Mouse (Mus musculus): ENCODE results near the gene Wdr1.
A peak's percentile ranks its signal among the peaks of the same experiment; 100 is the strongest.
"Not testable (repeated sequence)": the region's sequence is repeated elsewhere in the genome, so short reads cannot be mapped to it uniquely, and the experiment has no call there.

The Wdr1 gene

GRCm38 (mm10) chr5:38496491-38497057 lies 66.4 kb downstream of the Wdr1 start:
- DNase-seq (ENCODE audit: low spot score in 2 of 2), result no peak

- DNase-seq (ENCODE audit: low spot score in 2 of 2), result no peak
These were observed 69.1 kb downstream of the Wdr1 start for GRCm38 (mm10) chr5:38493890-38494289.

GRCm38 (mm10) chr5:38491763-38492162 lies 71.3 kb downstream of the Wdr1 start:
- no peak for DNase-seq (ENCODE audit: low spot score in 2 of 2)

DNA sequence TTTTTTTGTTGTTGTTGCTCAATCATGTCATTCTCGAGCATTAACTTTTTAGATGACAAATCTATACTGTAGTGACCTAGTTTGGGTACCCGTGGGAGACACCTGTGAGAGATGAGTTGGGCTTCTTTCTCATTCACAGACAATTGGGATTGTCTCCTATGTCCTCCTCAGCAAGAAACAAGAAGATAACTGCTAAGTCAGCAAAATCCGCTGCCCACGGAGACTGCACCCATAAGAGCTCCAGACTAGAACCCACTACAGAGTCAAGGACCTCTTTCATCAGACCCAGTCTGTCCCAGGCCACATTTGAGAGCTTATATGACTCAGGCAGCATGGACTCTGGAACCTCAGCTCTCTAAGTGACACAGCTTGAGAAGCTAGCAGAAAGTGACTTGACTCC lies 73.3 kb downstream of the Wdr1 start:
- no peak for DNase-seq (ENCODE audit: low spot score in 2 of 2)

GRCm38 (mm10) chr5:38488673-38489615 lies 74.1 kb downstream of the Wdr1 start:
- no peak for DNase-seq (ENCODE audit: low spot score in 2 of 2)

- no peak for DNase-seq (ENCODE audit: low spot score in 2 of 2)
These were observed 75.0 kb downstream of the Wdr1 start for GRCm38 (mm10) chr5:38488026-38488425.

GRCm38 (mm10) chr5:38487247-38487646 lies 75.8 kb downstream of the Wdr1 start:
- DNase-seq (ENCODE audit: low spot score in 2 of 2), result no peak

DNA sequence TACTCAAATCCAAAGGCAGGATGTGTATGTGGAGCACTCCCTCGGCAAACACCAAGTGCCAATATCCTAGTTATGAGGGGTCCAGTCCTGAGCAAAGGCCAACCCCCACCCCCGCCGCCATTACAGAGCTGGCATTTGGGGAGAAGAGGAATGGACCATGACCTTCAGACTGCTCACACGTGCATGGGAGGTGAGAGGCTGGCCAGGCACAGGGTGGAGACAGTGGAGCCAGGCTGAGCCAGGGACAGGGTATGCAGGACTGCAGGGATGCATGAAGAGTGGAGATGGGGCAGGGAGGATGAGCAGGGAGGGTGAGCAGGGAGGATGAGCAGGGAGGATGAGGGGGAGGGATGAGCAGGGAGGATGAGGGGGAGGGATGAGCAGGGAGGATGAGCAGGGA lies 77.1 kb downstream of the Wdr1 start:
- DNase-seq (ENCODE audit: low spot score in 2 of 2), result no peak

GRCm38 (mm10) chr5:38483518-38484110 lies 79.4 kb downstream of the Wdr1 start:
- DNase-seq (ENCODE audit: low spot score in 2 of 2), result no peak

DNA sequence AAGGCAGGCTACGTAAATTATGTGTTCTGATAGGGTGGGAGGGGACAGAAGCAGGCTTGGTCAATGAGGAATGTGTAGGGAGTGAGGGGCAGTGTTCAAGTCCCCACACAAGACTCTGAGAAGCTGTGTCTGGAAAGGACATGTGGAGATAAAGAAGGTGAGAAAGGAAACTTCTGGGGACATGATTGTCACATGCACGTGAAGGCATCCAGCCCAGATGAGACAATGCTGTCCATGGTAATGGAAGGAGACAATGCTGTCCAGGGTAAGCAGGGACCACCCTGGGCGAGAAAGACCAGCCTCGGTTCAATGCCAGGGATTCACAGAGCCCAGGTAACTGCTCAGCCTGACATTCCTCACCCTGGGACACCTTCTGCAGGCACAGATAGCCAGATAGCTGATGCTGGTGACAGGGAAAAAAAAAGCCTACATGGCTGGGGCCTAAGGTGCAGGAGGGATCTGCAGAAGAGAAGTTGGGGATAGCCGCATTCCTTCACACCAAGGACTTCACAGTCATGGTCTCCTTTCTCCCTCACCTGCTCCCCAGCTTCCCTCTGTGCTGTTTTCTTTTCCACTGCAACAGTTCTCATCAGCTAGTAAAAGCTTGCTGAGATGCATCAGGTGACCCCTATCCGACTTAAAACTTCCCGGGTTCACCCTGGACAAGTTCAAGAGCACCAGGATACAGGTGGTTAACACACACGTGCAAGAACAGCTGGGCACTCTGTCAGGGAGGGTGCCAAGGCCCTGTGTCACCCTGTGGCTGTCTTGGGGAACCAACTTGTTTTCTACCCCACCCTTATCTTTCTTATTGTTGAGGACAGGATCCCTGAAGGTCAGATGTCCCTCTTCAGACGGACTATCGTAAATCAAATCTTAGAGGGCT lies 82.0 kb downstream of the Wdr1 start:
- no peak for DNase-seq (ENCODE audit: low spot score in 2 of 2)

GRCm38 (mm10) chr5:38479908-38480725 lies 82.9 kb downstream of the Wdr1 start:
- DNase-seq (ENCODE audit: low spot score in 2 of 2), result no peak

DNA sequence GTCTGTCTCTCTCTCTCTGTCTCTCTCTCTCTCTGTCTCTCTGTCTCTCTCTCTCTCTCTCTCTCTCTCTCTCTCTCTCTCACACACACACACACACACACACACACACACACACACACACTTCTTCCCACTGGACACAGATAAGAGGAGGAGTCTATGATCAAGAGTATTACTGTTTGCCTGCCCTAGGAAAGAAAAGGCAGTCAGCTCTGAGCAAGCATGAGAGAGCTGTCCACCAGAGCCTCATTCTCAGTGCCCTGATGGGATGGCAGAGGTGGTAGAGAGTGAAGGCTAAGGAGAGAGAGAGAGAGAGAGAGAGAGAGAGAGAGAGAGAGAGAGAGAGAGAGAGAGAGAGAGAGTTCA lies 83.5 kb downstream of the Wdr1 start:
- DNase-seq (ENCODE audit: low spot score in 2 of 2), result not testable (repeated sequence)

DNA sequence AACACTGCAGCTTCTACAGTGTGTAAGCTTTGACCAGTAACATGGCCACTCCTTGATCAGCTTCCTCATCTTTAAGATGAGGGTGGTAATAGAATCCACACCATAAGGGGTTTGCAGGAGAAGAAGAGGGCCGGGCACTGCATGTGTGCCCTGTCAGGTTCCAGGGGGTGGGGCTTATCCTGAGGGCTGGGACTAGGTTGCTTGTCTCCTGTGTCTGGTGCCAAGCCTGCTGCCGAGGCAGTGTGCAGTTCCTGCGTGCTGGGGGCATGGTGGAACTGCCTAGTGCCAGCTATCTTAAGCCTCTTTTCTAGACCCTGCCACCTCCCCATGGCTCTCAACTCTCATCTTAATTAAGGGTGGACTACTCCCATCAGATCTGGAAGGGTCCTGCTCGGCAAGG lies 84.0 kb downstream of the Wdr1 start:
- no peak for DNase-seq (ENCODE audit: low spot score in 2 of 2)

GRCm38 (mm10) chr5:38477731-38478445 lies 85.1 kb downstream of the Wdr1 start:
- no peak for DNase-seq (ENCODE audit: low spot score in 2 of 2)

- DNase-seq (ENCODE audit: low spot score in 2 of 2), result peak; percentile 49 to 58
These were observed 86.0 kb downstream of the Wdr1 start for GRCm38 (mm10) chr5:38476861-38477565.
